Mouse (Mus musculus): ENCODE results near the gene Cald1.

- TF ChIP-seq CTCF (IDR thresholded peaks at IDR 0.05; ENCODE audit: control insufficient read depth, insufficient read depth, insufficient replicate concordance, low read depth, low read length) = no peak
- no peak for TF ChIP-seq POLR2A (IDR thresholded peaks at IDR 0.05; ENCODE audit: control insufficient read depth, low read depth, low read length)
Measured at GRCm38 (mm10) chr6:34782493-34782892, 184.2 kb downstream of the Cald1 start.
